Mouse (Mus musculus): ENCODE measurements around the gene Cap1. TPM values are rescaled to one million over a fixed set of nuclear protein-coding genes. Genes with fewer than 3 reads are reported as not detected.

Gene Cap1
- polyA plus RNA-seq, 1 experiment from 2014 or later: 44.3 TPM

- Histone ChIP-seq H3K9me3 (replicated peaks; ENCODE audit: control insufficient read depth, low read length) (no peaks in the 10 kb centered on the region), H3K36me3 (ENCODE audit: control insufficient read depth, insufficient read depth) (peaks cover 72% of the 10 kb centered on the region), H3K27ac (ENCODE audit: low read length) (no peak overlapping the region), H3K27me3 (ENCODE audit: control insufficient read depth, insufficient read depth, low read length) (no peaks in the 10 kb centered on the region), H3K4me3 (ENCODE audit: low read length) (no peak overlapping the region), H3K9ac (ENCODE audit: low read length) (no peak overlapping the region), H3K4me2 (ENCODE audit: low read depth, low read length) (no peak overlapping the region), H3K4me1 (ENCODE audit: control insufficient read depth, insufficient read depth, low read length) (no peaks in the 10 kb centered on the region)
- WGBS: 92% methylated on average over 4 of the region's 4 CpGs
- no peak for ATAC-seq (replicated peaks; ENCODE audit: extremely low read depth, insufficient read depth, low FRiP score)
These were observed 24.0 kb downstream of the Cap1 start for GRCm38 (mm10) chr4:122861836-122862235.

DNA sequence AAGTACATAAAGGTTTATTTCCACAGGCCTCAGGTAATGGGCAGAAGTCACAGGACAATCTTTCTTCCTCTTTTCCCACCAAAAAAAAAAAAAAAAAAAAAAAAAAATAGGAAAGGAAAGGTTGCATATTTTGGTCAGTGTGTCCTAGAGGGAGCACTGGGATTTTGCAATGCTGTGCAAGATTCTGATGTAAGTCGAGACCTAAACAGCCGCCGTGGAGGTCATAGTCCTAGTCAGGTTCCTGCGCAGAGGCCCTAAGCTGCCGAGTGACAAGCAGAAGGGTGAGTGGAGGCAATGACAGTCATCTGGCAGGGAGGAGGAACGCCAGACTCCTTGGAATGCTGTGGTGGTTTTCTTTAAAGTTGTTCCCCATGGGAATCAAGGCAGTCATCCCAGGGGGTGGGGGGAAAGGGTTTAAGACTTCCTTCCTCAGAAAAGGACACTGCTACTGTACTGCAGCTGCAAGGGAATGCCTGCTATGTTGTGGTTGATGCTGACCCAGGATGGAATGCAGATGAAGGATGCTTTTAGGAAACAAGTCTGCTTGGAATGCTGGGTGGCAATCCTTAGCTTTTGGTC is 26.7 kb downstream of the Cap1 start:
- WGBS: 57% methylated on average over 6 of the region's 6 CpGs
- ATAC-seq (replicated peaks; ENCODE audit: extremely low read depth, insufficient read depth, low FRiP score): no peak
- Histone ChIP-seq H3K4me1 (ENCODE audit: control insufficient read depth, insufficient read depth, low read length) (no peaks in the 10 kb centered on the region), H3K27ac (ENCODE audit: low read length) (no peak overlapping the region), H3K9me3 (replicated peaks; ENCODE audit: control insufficient read depth, low read length) (no peaks in the 10 kb centered on the region), H3K4me3 (ENCODE audit: low read length) (no peak overlapping the region), H3K9ac (ENCODE audit: low read length) (no peak overlapping the region), H3K4me2 (ENCODE audit: low read depth, low read length) (no peak overlapping the region), H3K36me3 (ENCODE audit: control insufficient read depth, insufficient read depth) (peaks cover 58% of the 10 kb centered on the region), H3K27me3 (ENCODE audit: control insufficient read depth, insufficient read depth, low read length) (no peaks in the 10 kb centered on the region)

DNA sequence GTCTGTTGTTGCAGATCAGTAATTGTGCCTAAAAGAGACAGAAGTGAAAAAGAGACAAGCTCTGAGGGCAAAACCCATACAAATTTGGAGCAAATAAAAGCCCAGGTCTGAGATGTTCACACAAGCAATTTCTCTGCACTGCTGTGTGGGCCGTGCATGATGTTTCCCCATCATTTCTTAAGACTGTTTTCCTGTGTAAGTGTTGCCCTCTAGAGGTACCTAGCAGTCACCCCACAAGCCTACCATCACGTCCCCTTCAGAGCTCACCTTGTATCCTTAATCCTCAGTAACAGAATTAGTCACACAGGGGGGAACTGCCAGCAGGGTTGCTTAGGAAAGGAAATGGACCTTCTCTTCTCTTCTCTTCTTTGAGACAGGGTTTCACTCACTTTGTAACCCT is 27.9 kb downstream of the Cap1 start:
- ATAC-seq (replicated peaks; ENCODE audit: extremely low read depth, insufficient read depth, low FRiP score): no peak
- Histone ChIP-seq H3K27ac (ENCODE audit: low read length) (no peak overlapping the region), H3K9ac (ENCODE audit: low read length) (no peak overlapping the region), H3K36me3 (ENCODE audit: control insufficient read depth, insufficient read depth) (peaks cover 53% of the 10 kb centered on the region), H3K4me3 (ENCODE audit: low read length) (no peak overlapping the region), H3K4me1 (ENCODE audit: control insufficient read depth, insufficient read depth, low read length) (no peaks in the 10 kb centered on the region), H3K4me2 (ENCODE audit: low read depth, low read length) (no peak overlapping the region), H3K27me3 (ENCODE audit: control insufficient read depth, insufficient read depth, low read length) (no peaks in the 10 kb centered on the region), H3K9me3 (replicated peaks; ENCODE audit: control insufficient read depth, low read length) (no peaks in the 10 kb centered on the region)
- WGBS: 64% methylated on average over 2 of the region's 2 CpGs

DNA sequence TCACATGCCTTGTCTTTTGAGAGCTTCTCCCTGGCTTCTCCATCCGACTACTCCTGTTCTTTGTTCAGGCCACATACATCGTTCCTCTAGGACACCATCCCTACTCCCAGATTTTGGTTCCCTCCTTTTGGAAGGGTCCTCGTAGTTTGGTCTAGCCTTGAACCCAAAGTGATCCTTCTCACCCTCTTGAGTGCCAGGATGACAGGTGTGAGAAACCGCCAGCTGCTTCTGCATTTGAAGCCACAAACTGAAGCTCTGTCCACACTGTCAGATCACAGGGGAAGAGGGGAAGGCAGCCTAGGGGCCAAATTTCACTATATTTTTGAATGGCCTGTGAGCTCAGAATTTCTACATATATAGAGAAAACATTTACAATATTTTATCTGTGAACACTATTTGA is 31.1 kb downstream of the Cap1 start:
- Histone ChIP-seq H3K27me3 (ENCODE audit: control insufficient read depth, insufficient read depth, low read length) (no peaks in the 10 kb centered on the region), H3K4me2 (ENCODE audit: low read depth, low read length) (no peak overlapping the region), H3K9me3 (replicated peaks; ENCODE audit: control insufficient read depth, low read length) (no peaks in the 10 kb centered on the region), H3K9ac (ENCODE audit: low read length) (no peak overlapping the region), H3K4me1 (ENCODE audit: control insufficient read depth, insufficient read depth, low read length) (no peaks in the 10 kb centered on the region), H3K27ac (ENCODE audit: low read length) (peak overlapping the region; percentile 56; the same call in 1 of the 2 replicates), H3K4me3 (ENCODE audit: low read length) (no peak overlapping the region), H3K36me3 (ENCODE audit: control insufficient read depth, insufficient read depth) (peaks cover 40% of the 10 kb centered on the region)
- 79% methylated on average over 4 of the region's 4 CpGs for WGBS
- ATAC-seq (replicated peaks; ENCODE audit: extremely low read depth, insufficient read depth, low FRiP score): no peak

DNA sequence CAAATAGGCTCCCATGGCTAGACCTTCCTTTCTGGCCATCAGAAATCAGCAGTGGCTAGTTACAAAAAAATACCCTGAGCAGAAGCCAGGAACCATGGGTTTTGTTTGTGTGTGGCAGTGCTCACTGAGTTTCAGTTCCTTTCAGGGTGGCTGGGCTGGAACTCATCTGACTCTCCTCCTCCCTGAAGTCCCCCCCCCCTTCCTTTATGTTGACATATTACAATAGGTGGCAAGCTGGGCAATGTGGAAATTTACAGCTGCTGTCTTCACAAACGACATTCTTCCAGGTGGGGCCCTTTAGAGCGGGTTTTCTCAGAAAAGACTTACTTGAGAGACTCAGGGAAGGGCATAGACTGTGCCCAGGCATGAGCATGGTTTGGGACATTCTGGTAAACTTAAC is 32.2 kb downstream of the Cap1 start:
- 53% methylated on average over 2 of the region's 2 CpGs for WGBS
- Histone ChIP-seq H3K9me3 (replicated peaks; ENCODE audit: control insufficient read depth, low read length) (no peaks in the 10 kb centered on the region), H3K4me1 (ENCODE audit: control insufficient read depth, insufficient read depth, low read length) (no peaks in the 10 kb centered on the region), H3K27me3 (ENCODE audit: control insufficient read depth, insufficient read depth, low read length) (no peaks in the 10 kb centered on the region), H3K9ac (ENCODE audit: low read length) (no peak overlapping the region), H3K27ac (ENCODE audit: low read length) (peak overlapping the region; percentile 62), H3K36me3 (ENCODE audit: control insufficient read depth, insufficient read depth) (peaks cover 38% of the 10 kb centered on the region), H3K4me2 (ENCODE audit: low read depth, low read length) (no peak overlapping the region), H3K4me3 (ENCODE audit: low read length) (no peak overlapping the region)
- peak; percentile 34; the same call in 1 of the 2 replicates for ATAC-seq (replicated peaks; ENCODE audit: extremely low read depth, insufficient read depth, low FRiP score)

- no peak overlapping the region for H3K4me3 ChIP-seq (ENCODE audit: low read length)
- peaks cover 5% of the 10 kb centered on the region; the same call in 1 of the 2 replicates for H3K4me1 ChIP-seq (ENCODE audit: control insufficient read depth, insufficient read depth, low read length)
- no peak overlapping the region for H3K9ac ChIP-seq (ENCODE audit: low read length)
- no peak for ATAC-seq (replicated peaks; ENCODE audit: extremely low read depth, insufficient read depth, low FRiP score)
- H3K4me2 ChIP-seq (ENCODE audit: low read depth, low read length): no peak overlapping the region
- peaks cover 25% of the 10 kb centered on the region for H3K36me3 ChIP-seq (ENCODE audit: control insufficient read depth, insufficient read depth)
- H3K9me3 ChIP-seq (replicated peaks; ENCODE audit: control insufficient read depth, low read length): no peaks in the 10 kb centered on the region
- H3K27ac ChIP-seq (ENCODE audit: low read length): no peak overlapping the region
- H3K27me3 ChIP-seq (ENCODE audit: control insufficient read depth, insufficient read depth, low read length): no peaks in the 10 kb centered on the region
These were observed 34.3 kb downstream of the Cap1 start for GRCm38 (mm10) chr4:122851535-122851934.

- Histone ChIP-seq H3K27me3 (ENCODE audit: control insufficient read depth, insufficient read depth, low read length) (no peaks in the 10 kb centered on the region), H3K9ac (ENCODE audit: low read length) (no peak overlapping the region), H3K27ac (ENCODE audit: low read length) (peak overlapping the region; percentile 68; the same call in 1 of the 2 replicates), H3K4me2 (ENCODE audit: low read depth, low read length) (no peak overlapping the region), H3K36me3 (ENCODE audit: control insufficient read depth, insufficient read depth) (peaks cover 32% of the 10 kb centered on the region), H3K4me1 (ENCODE audit: control insufficient read depth, insufficient read depth, low read length) (peaks cover 5% of the 10 kb centered on the region; the same call in 1 of the 2 replicates), H3K4me3 (ENCODE audit: low read length) (no peak overlapping the region), H3K9me3 (replicated peaks; ENCODE audit: control insufficient read depth, low read length) (no peaks in the 10 kb centered on the region)
- peak; percentile 66 for ATAC-seq (replicated peaks; ENCODE audit: extremely low read depth, insufficient read depth, low FRiP score)
- 53% methylated on average over 13 of the region's 13 CpGs for WGBS
These were observed 37.7 kb downstream of the Cap1 start for GRCm38 (mm10) chr4:122848150-122848621.

GRCm38 (mm10) chr4:122838416-122838815 is 47.4 kb downstream of the Cap1 start:
- Histone ChIP-seq H3K27me3 (ENCODE audit: control insufficient read depth, insufficient read depth, low read length) (no peaks in the 10 kb centered on the region), H3K9ac (ENCODE audit: low read length) (no peak overlapping the region), H3K9me3 (replicated peaks; ENCODE audit: control insufficient read depth, low read length) (no peaks in the 10 kb centered on the region; the same call in 1 of the 2 replicates), H3K4me1 (ENCODE audit: control insufficient read depth, insufficient read depth, low read length) (peaks cover 15% of the 10 kb centered on the region), H3K36me3 (ENCODE audit: control insufficient read depth, insufficient read depth) (peaks cover 12% of the 10 kb centered on the region), H3K4me2 (ENCODE audit: low read depth, low read length) (peak overlapping the region; percentile 23), H3K4me3 (ENCODE audit: low read length) (no peak overlapping the region), H3K27ac (ENCODE audit: low read length) (0 out of 2 replicates have a peak overlapping the region, but pooled peaks have one; percentile 4)
- ATAC-seq (replicated peaks; ENCODE audit: extremely low read depth, insufficient read depth, low FRiP score): no peak
- 34% methylated on average over 1 of the region's 1 CpGs for WGBS

DNA sequence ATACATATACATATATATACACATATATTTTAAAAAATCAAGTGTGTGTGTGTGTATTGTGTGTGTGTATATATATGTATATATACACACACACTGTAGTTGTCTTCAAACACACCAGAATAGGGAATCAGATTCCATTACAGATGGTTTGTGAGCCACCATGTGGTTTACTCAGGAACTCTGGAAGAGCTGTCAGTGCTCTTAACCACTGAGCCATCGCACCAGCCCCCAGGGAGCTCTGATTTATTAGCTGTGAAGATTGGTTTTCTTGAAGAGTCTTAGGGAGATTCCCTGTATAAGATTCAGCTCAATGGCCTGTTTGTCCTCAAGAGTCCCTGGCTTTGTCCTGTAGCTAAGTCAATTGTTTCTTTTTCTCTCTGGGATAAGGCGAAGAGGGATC is 47.9 kb downstream of the Cap1 start:
- WGBS: 90% methylated on average over 2 of the region's 2 CpGs
- Histone ChIP-seq H3K4me1 (ENCODE audit: control insufficient read depth, insufficient read depth, low read length) (peaks cover 15% of the 10 kb centered on the region), H3K4me3 (ENCODE audit: low read length) (no peak overlapping the region), H3K4me2 (ENCODE audit: low read depth, low read length) (peak overlapping the region; percentile 23), H3K9ac (ENCODE audit: low read length) (no peak overlapping the region), H3K27ac (ENCODE audit: low read length) (0 out of 2 replicates have a peak overlapping the region, but pooled peaks have one; percentile 4), H3K36me3 (ENCODE audit: control insufficient read depth, insufficient read depth) (peaks cover 12% of the 10 kb centered on the region), H3K9me3 (replicated peaks; ENCODE audit: control insufficient read depth, low read length) (no peaks in the 10 kb centered on the region; the same call in 1 of the 2 replicates), H3K27me3 (ENCODE audit: control insufficient read depth, insufficient read depth, low read length) (no peaks in the 10 kb centered on the region)
- no peak for ATAC-seq (replicated peaks; ENCODE audit: extremely low read depth, insufficient read depth, low FRiP score)
